Mouse (Mus musculus) MEL (cell line): Measurements from ENCODE around the gene Egfr.

Source experiments
- CHD2 ChIP-seq: IDR thresholded peaks from 2 replicates; pipeline ENCODE4 v1.6.1; 2011; ENCODE audit warnings: low read length, improper control_type of control experiment
- CTCF ChIP-seq, 3 experiments: IDR thresholded peaks in 2 of 3; conservative IDR thresholded peaks in 1 of 3; 2 replicates each; pipeline ENCODE4 v1.5.1; 2011 to 2012; ENCODE audit warnings: low read length in 3 of 3, low read depth in 2 of 3, mild to moderate bottlenecking in 2 of 3, improper control_type of control experiment in 1 of 3, inconsistent platforms in 1 of 3, mixed read lengths in 1 of 3, moderate library complexity in 1 of 3; ENCODE audit not compliant: control insufficient read depth in 1 of 3, insufficient read depth in 1 of 3, poor library complexity in 1 of 3, severe bottlenecking in 1 of 3
- EP300 ChIP-seq, 2 experiments: IDR thresholded peaks; 2 replicates each; pipeline ENCODE4 v1.6.1; 2011; ENCODE audit warnings: improper control_type of control experiment in 2 of 2, low read length in 2 of 2, low read depth in 1 of 2, mild to moderate bottlenecking in 1 of 2
- HCFC1 ChIP-seq: IDR thresholded peaks from 2 replicates; pipeline ENCODE4 v1.6.1; 2012; ENCODE audit warnings: low read depth, mild to moderate bottlenecking, inconsistent platforms, low read length, improper control_type of control experiment, moderate library complexity
- MAX ChIP-seq: IDR thresholded peaks from 2 replicates; pipeline ENCODE4 v1.6.1; 2011; ENCODE audit warnings: low read length, improper control_type of control experiment
- MYB ChIP-seq: IDR thresholded peaks from 2 replicates; pipeline ENCODE4 v1.6.1; 2011; ENCODE audit warnings: mild to moderate bottlenecking, low read depth, low read length, improper control_type of control experiment
- MYC ChIP-seq: IDR thresholded peaks from 2 replicates; pipeline ENCODE4 v1.6.1; 2011; ENCODE audit warnings: low read depth, mild to moderate bottlenecking, low read length, improper control_type of control experiment, moderate library complexity
- NELFE ChIP-seq: IDR thresholded peaks from 2 replicates; pipeline ENCODE4 v1.6.1; 2011; ENCODE audit warnings: low read depth, low read length, improper control_type of control experiment
- POLR2A ChIP-seq, 2 experiments: IDR thresholded peaks; 2 replicates each; pipeline ENCODE4 v1.6.1; 2011 to 2012; ENCODE audit warnings: low read length in 2 of 2, mild to moderate bottlenecking in 2 of 2, control low read depth in 1 of 2, improper control_type of control experiment in 1 of 2, low read depth in 1 of 2, moderate library complexity in 1 of 2; ENCODE audit not compliant: control insufficient read depth in 1 of 2, insufficient read depth in 1 of 2, poor library complexity in 1 of 2
- POLR2AphosphoS2 ChIP-seq: IDR thresholded peaks from 2 replicates; pipeline ENCODE4 v1.6.1; 2011; ENCODE audit warnings: low read length, improper control_type of control experiment
- ZKSCAN1 ChIP-seq: IDR thresholded peaks from 2 replicates; pipeline ENCODE4 v1.6.1; 2012; ENCODE audit warnings: low read depth, mild to moderate bottlenecking, inconsistent platforms, low read length, improper control_type of control experiment, moderate library complexity

DNA sequence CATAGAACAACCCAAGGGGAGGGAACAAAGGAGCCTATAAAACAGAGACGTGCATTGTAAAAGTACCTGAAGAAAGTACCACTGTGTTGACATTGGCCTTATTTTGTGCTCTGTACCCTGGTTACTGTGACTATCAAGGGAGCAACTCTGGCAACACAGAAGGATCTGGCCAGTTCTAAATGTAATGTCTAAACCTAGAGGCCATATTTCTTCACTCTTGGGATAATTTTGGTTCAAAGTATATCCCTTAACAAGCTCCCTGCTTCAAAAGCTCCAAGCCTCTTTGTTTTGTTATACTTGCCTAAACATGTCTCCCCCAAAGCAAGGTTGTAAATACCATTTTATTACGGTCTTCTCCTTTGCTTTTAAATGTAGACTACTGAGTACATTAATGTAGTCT lies 105.3 kb downstream of the Egfr start:
- TF ChIP-seq MYC (no peak), MAX (no peak), HCFC1 (no peak), EP300 (IDR thresholded peaks at IDR 0.05; ENCODE audit: low read depth in 1 of 2, low read length in 2 of 2) (no peak), ZKSCAN1 (no peak), CHD2 (no peak), CTCF (IDR thresholded peaks at IDR 0.05 in 2 of 3, conservative IDR thresholded peaks at IDR 0.05 in 1 of 3; ENCODE audit: control insufficient read depth in 1 of 3, insufficient read depth in 1 of 3, low read depth in 2 of 3, low read length in 3 of 3, poor library complexity in 1 of 3, severe bottlenecking in 1 of 3) (no peak), POLR2AphosphoS2 (no peak), POLR2A (IDR thresholded peaks at IDR 0.05; ENCODE audit: control insufficient read depth in 1 of 2, insufficient read depth in 1 of 2, low read depth in 1 of 2, low read length in 2 of 2, poor library complexity in 1 of 2) (no peak), MYB (no peak), NELFE (no peak)
